Mouse (Mus musculus) ES-Bruce4 (cell line): ENCODE results near the gene 4930512M02Rik. TPM values are rescaled to one million over a fixed set of nuclear protein-coding genes. Genes with fewer than 3 reads are reported as not detected.

Experiments
- H3K27ac ChIP-seq: 2 replicates; pipeline ENCODE4 v1.5.1; 2012; ENCODE audit warnings: low read length, inconsistent platforms; ENCODE audit not compliant: insufficient read depth
- H3K27me3 ChIP-seq: 2 replicates; pipeline ENCODE4 v1.6.1; 2012; ENCODE audit warnings: mild to moderate bottlenecking, low read length, inconsistent platforms; ENCODE audit not compliant: control insufficient read depth, poor library complexity, insufficient read depth, severe bottlenecking
- H3K36me3 ChIP-seq: 2 replicates; pipeline ENCODE4 v1.6.1; 2012; ENCODE audit warnings: inconsistent platforms, mild to moderate bottlenecking, low read length, moderate library complexity; ENCODE audit not compliant: control insufficient read depth, poor library complexity, insufficient read depth, severe bottlenecking
- H3K4me1 ChIP-seq: one replicate; pipeline ENCODE4 v1.8.1; 2011; ENCODE audit warnings: low read length; ENCODE audit not compliant: control insufficient read depth, insufficient read depth
- H3K4me3 ChIP-seq: 2 replicates; pipeline ENCODE4 v1.5.1; 2011; ENCODE audit warnings: low read depth, mild to moderate bottlenecking, low read length
- H3K9ac ChIP-seq: 2 replicates; pipeline ENCODE4 v1.6.1; 2012; ENCODE audit warnings: low read depth, mild to moderate bottlenecking, inconsistent platforms; ENCODE audit not compliant: poor library complexity, severe bottlenecking
- H3K9me3 ChIP-seq: replicated peaks from 2 replicates; pipeline ENCODE4 v1.6.1; 2012; ENCODE audit warnings: mild to moderate bottlenecking, low read length, inconsistent platforms; ENCODE audit not compliant: control insufficient read depth, poor library complexity, insufficient read depth, severe bottlenecking
- CTCF ChIP-seq: IDR thresholded peaks from one replicate; pipeline ENCODE4 v1.8.1; 2011; ENCODE audit warnings: low read depth, low read length
- EP300 ChIP-seq: IDR thresholded peaks from 2 replicates; pipeline ENCODE4 v1.6.1; 2011; ENCODE audit warnings: low read depth, low read length; ENCODE audit not compliant: insufficient read depth
- POLR2A ChIP-seq: IDR thresholded peaks from one replicate; pipeline ENCODE4 v1.8.1; 2011; ENCODE audit warnings: low read length; ENCODE audit not compliant: insufficient read depth
- polyA plus RNA-seq: library from polyadenylated mRNA; stranded (reverse); fragments of >200 nt; gene quantifications from 2 replicates; pipeline ENCODE4 v1.2.4, GENCODE M21; 2011; ENCODE audit warnings: low read depth; ENCODE audit not compliant: missing spikeins, insufficient read depth, insufficient read length

Gene 4930512M02Rik
- polyA plus RNA-seq, 1 experiment, result not detected

- Histone ChIP-seq H3K9me3 (no peaks in the 10 kb centered on the region), H3K27me3 (no peaks in the 10 kb centered on the region), H3K4me1 (no peaks in the 10 kb centered on the region), H3K9ac (no peak overlapping the region), H3K27ac (no peak overlapping the region), H3K36me3 (no peaks in the 10 kb centered on the region), H3K4me3 (no peak overlapping the region)
- no peak for TF ChIP-seq CTCF
These were observed 80.6 kb downstream of the 4930512M02Rik start for GRCm38 (mm10) chr11:11546903-11547511.

GRCm38 (mm10) chr11:11545948-11546347 lies 81.7 kb downstream of the 4930512M02Rik start:
- no peak overlapping the region for H3K4me3 ChIP-seq
- TF ChIP-seq CTCF, result no peak
- no peak for TF ChIP-seq EP300
- TF ChIP-seq POLR2A, result no peak
- H3K36me3 ChIP-seq, result no peaks in the 10 kb centered on the region
- no peaks in the 10 kb centered on the region for H3K27me3 ChIP-seq
- no peak overlapping the region for H3K9ac ChIP-seq
- H3K4me1 ChIP-seq, result no peaks in the 10 kb centered on the region
- no peaks in the 10 kb centered on the region for H3K9me3 ChIP-seq
- H3K27ac ChIP-seq, result no peak overlapping the region

Other genes starting within 250 kb of the 4930512M02Rik start
- gene Spata48, start 165.7 kb downstream of the 4930512M02Rik start, polyA plus RNA-seq, result not detected in 2 replicates
- gene Zpbp, start 165.4 kb downstream of the 4930512M02Rik start, polyA plus RNA-seq, result 0.42 and 0.47 TPM in 2 replicates
- 0.53 and 0.67 TPM in 2 replicates for gene Ikzf1, start 57.2 kb upstream of the 4930512M02Rik start, polyA plus RNA-seq
- gene Fignl1, start 181.1 kb upstream of the 4930512M02Rik start, polyA plus RNA-seq, result 89.3 and 93.2 TPM in 2 replicates